Mouse (Mus musculus) thymus, adult 2 months (tissue): ENCODE measurements at regions not wholly inside any gene's neighbourhood (a gene's known extent, or its start where the extent isn't known, plus 50 kb on each side); places are given as distances from the start of the nearest gene placed in this dataset.

Source experiments
- DNase-seq: peaks from one replicate; pipeline ENCODE4 v3.0.0; 2021
- H3K27ac ChIP-seq: fragments of 200-500 bp; 2 replicates; pipeline ENCODE4 v1.5.1; 2012; ENCODE audit warnings: low read length, control low read depth; ENCODE audit not compliant: control insufficient read depth, insufficient read depth
- H3K27me3 ChIP-seq: fragments of 200-500 bp; 2 replicates; pipeline ENCODE4 v1.6.1; 2012; ENCODE audit warnings: mild to moderate bottlenecking, low read length, moderate library complexity, mixed read lengths; ENCODE audit not compliant: control insufficient read depth, insufficient read depth
- H3K36me3 ChIP-seq: fragments of 200-500 bp; 2 replicates; pipeline ENCODE4 v1.6.1; 2012; ENCODE audit warnings: mild to moderate bottlenecking, low read length, moderate library complexity; ENCODE audit not compliant: control insufficient read depth, insufficient read depth
- H3K4me1 ChIP-seq: fragments of 200-500 bp; replicated peaks from 2 replicates; pipeline ENCODE4 v1.6.1; 2012; ENCODE audit warnings: low read length; ENCODE audit not compliant: control insufficient read depth, insufficient read depth
- H3K4me3 ChIP-seq: fragments of 200-500 bp; 2 replicates; pipeline ENCODE4 v1.5.1; 2012; ENCODE audit warnings: mild to moderate bottlenecking, low read length, control low read depth, moderate library complexity; ENCODE audit not compliant: control insufficient read depth, insufficient read depth
- CTCF ChIP-seq: fragments of 200-500 bp; IDR thresholded peaks from 2 replicates; pipeline ENCODE4 v1.5.1; 2012; ENCODE audit warnings: mild to moderate bottlenecking, control low read depth, low read length, moderate library complexity, borderline replicate concordance; ENCODE audit not compliant: control insufficient read depth, poor library complexity, insufficient read depth; ENCODE audit errors: extremely low read depth
- POLR2A ChIP-seq: fragments of 200-500 bp; IDR thresholded peaks from 2 replicates; pipeline ENCODE4 v1.6.1; 2012; ENCODE audit warnings: mild to moderate bottlenecking, low read length, control low read depth, moderate library complexity; ENCODE audit not compliant: control insufficient read depth, poor library complexity, insufficient read depth; ENCODE audit errors: extremely low read depth
- WGBS: fragments of 180-500 bp; shearing (Covaris S2); methylation state at CpG from one replicate; pipeline ENCODE4 v1.1.7; 2018; 5-methylcytosine and 5-hydroxymethylcytosine counted together

DNA sequence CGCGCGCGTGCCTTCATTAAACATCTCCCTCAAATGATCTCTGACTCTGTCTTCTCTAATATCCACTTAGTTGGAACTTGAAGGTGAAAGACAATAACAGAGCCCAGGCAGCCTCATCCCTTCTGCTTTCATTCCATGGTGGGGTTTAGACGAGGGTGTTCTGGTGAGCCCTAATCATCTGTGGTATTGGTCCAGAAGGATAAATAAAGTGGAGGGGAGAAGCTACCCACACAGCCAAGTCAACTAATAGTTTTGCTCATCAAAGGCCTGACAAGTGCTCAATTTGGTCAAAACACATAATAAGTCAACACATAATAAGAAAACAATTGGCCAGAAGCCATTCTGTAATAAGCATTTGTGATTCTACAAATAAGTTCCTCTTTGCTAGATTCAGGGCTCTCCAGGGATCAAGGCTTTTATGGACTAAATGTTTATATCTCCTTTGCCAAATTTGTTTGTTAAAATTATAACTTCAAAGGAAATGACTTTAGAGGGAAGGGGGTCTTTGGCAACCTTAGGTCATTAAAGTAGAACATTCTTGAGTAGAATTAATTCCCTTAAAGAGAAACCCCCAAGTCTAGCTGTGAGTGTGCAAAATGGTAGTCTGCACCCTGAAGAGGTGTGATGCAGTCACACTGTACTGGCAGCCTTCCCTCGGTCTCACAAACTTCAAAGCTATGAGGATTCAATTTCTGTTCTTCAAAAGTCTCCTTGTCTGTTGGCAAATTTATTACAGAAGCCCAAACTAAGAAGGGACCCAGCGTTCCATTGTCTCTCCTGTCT is 186.5 kb downstream of the Sec23a start:
- Histone ChIP-seq H3K27me3 (no peaks in the 10 kb centered on the region), H3K4me3 (no peak overlapping the region), H3K36me3 (no peaks in the 10 kb centered on the region), H3K27ac (no peak overlapping the region), H3K4me1 (no peaks in the 10 kb centered on the region)
- WGBS = 94% methylated on average over 7 of the region's 7 CpGs
- TF ChIP-seq CTCF = no peak
- no peak for TF ChIP-seq POLR2A
- no peak for DNase-seq

DNA sequence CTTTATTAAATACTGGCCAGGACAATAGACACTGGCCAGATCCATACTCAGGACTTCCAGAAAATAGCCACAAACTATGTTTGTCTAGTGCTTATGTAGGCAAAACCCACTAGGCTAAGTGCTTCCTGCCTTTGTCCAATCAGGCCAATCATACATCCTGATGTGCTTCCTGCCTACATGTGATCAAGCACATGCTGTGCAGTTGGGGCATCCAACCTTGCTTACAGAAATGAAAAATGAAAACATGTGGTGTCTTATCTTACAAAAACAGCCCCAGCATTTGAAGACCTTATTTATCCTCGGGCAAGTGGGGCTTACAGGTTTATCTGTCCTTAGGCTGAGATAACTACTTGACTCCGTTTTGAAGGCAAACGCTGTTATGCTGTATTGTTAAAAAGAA is 188.8 kb downstream of the Sec23a start:
- DNase-seq = no peak
- no peak overlapping the region for H3K27ac ChIP-seq
- no peak overlapping the region for H3K4me3 ChIP-seq
- no peaks in the 10 kb centered on the region for H3K27me3 ChIP-seq
- no peaks in the 10 kb centered on the region for H3K36me3 ChIP-seq
- TF ChIP-seq CTCF (no peak), POLR2A (no peak)
- H3K4me1 ChIP-seq = no peaks in the 10 kb centered on the region
- 33% methylated on average over 3 of the region's 3 CpGs for WGBS

DNA sequence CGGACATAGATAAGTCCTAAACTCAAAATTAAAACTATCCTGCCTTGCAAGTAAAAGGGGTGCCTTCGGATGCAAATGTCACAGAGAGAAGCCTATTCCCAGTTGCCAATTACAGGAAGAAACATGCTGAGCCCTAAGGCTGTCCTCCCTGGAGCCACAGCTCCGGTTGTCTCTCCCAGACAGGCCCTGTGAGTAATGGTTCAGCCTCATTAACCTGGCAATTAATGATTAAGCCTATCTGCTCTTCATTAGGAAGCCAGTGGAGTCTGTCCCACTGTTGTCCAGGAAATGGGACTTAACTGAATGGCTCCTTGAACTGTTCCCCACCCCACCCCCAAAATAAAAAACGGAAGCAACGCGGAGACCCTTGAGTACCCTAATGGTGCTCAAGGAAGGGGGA is 207.7 kb downstream of the Sec23a start:
- H3K27ac ChIP-seq = no peak overlapping the region
- no peak for DNase-seq
- no peaks in the 10 kb centered on the region for H3K4me1 ChIP-seq
- no peaks in the 10 kb centered on the region for H3K27me3 ChIP-seq
- WGBS = 88% methylated on average over 6 of the region's 6 CpGs
- H3K4me3 ChIP-seq = no peak overlapping the region
- H3K36me3 ChIP-seq = no peaks in the 10 kb centered on the region
- TF ChIP-seq POLR2A (no peak), CTCF (no peak)

DNA sequence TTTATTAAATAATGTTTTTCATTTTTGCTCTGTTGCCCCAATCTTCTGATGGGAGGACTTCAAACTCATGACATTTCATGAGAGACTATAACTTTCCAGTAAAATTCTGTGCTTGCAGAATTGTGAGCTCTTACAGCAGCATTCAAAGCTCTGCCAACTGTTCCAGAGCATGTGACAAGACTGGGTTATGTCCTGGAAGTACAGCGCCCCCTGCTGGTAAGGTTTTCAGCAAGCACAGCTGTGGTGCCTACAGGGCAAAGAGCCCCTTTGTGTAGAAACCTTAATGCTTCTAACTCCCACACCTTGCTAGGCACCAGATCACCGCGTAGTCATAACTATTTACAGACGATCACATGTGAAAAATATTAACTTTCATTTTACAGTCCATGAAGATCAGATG is 209.4 kb downstream of the Sec23a start:
- 46% methylated on average over 4 of the region's 4 CpGs for WGBS
- peak; percentile 22; the same call in 1 of the 2 replicates for TF ChIP-seq CTCF
- TF ChIP-seq POLR2A = no peak
- Histone ChIP-seq H3K27me3 (no peaks in the 10 kb centered on the region), H3K27ac (no peak overlapping the region), H3K36me3 (no peaks in the 10 kb centered on the region), H3K4me1 (no peaks in the 10 kb centered on the region), H3K4me3 (no peak overlapping the region)
- DNase-seq = peak; percentile 43
